Mouse (Mus musculus) thymus, adult 2 months (tissue): ENCODE data around the gene Grip1.

ENCODE experiments used
- CTCF ChIP-seq: fragments of 200-500 bp; IDR thresholded peaks from 2 replicates; pipeline ENCODE4 v1.5.1; 2012; ENCODE audit warnings: mild to moderate bottlenecking, control low read depth, low read length, moderate library complexity, borderline replicate concordance; ENCODE audit not compliant: control insufficient read depth, poor library complexity, insufficient read depth; ENCODE audit errors: extremely low read depth
- POLR2A ChIP-seq: fragments of 200-500 bp; IDR thresholded peaks from 2 replicates; pipeline ENCODE4 v1.6.1; 2012; ENCODE audit warnings: mild to moderate bottlenecking, low read length, control low read depth, moderate library complexity; ENCODE audit not compliant: control insufficient read depth, poor library complexity, insufficient read depth; ENCODE audit errors: extremely low read depth

DNA sequence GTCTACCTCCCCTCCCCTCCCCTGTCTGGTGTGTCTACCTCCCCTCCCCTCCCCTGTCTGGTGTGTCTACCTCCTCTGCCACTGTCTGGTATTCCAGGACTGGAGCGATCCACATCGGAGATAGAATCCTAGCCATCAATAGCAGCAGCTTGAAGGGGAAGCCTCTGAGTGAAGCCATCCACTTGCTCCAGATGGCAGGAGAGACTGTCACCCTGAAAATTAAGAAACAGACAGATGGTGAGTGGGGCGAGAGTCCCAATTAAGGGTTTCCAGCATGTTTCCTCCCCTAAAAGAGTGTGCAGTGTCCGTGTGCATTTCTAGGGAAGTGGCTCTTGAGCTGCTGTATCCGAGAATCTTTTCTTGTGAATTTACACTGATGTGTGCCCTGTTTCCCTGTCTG is 584.6 kb downstream of the Grip1 start:
- TF ChIP-seq CTCF, result no peak
- no peak for TF ChIP-seq POLR2A
